In genomic region chr3:33800513-33800820, GRCm38 (mm10) we compare ENCODE assay signal across 8 mouse cellular contexts. TPM values are rescaled to one million over a fixed set of nuclear protein-coding genes. Genes with fewer than 3 reads are reported as not detected.
DNase-seq lines count a peak whose midpoint lies in the region; ATAC-seq and TF ChIP-seq lines count a peak whose summit lies in the region.

No protein-coding gene starts in this region.

- no peak; the same call in 1 of the 2 replicates for ATAC-seq in intestine, embryonic 14.5 days (replicated peaks; ENCODE audit: low FRiP score, low TSS enrichment, low read depth)
- ATAC-seq in neural tube, embryonic 14.5 days (ENCODE audit: low read depth), result peak; percentile 25

- H3K9ac ChIP-seq in intestine, embryonic 14.5 days (ENCODE audit: low read length), result peak overlapping the region; percentile 97
- peak overlapping the region; percentile 97 for H3K9ac ChIP-seq in neural tube, embryonic 14.5 days (replicated peaks; ENCODE audit: low read depth, low read length)

- H3K4me3 ChIP-seq in lung, adult 2 months (replicated peaks; ENCODE audit: extremely low read depth, low read depth, low read length), result peak overlapping the region; percentile 93
- H3K4me3 ChIP-seq in intestine, embryonic 14.5 days (ENCODE audit: low read depth, low read length), result peak overlapping the region; percentile 95
- H3K4me3 ChIP-seq in neural tube, embryonic 14.5 days (ENCODE audit: low read depth, low read length), result peak overlapping the region; percentile 99

- no peaks in the 10 kb centered on the region for H3K27me3 ChIP-seq in intestine, embryonic 14.5 days (replicated peaks; ENCODE audit: control insufficient read depth, insufficient read depth, low read length)
- no peaks in the 10 kb centered on the region for H3K27me3 ChIP-seq in neural tube, embryonic 14.5 days (ENCODE audit: control insufficient read depth, insufficient read depth, low read length)

- H3K4me2 ChIP-seq in intestine, embryonic 14.5 days (ENCODE audit: low read length), result peak overlapping the region; percentile 55
- H3K4me2 ChIP-seq in neural tube, embryonic 14.5 days (ENCODE audit: low read depth, low read length), result peak overlapping the region; percentile 63

- H3K4me1 ChIP-seq in lung, adult 2 months (ENCODE audit: control insufficient read depth, insufficient read depth, low read length), result peaks cover 6% of the 10 kb centered on the region
- peaks cover 7% of the 10 kb centered on the region; the same call in 1 of the 2 replicates for H3K4me1 ChIP-seq in intestine, embryonic 14.5 days (replicated peaks; ENCODE audit: control insufficient read depth, insufficient read depth, low read length)
- peaks cover 9% of the 10 kb centered on the region; the same call in 1 of the 2 replicates for H3K4me1 ChIP-seq in neural tube, embryonic 14.5 days (ENCODE audit: control insufficient read depth, insufficient read depth, low read length)

- H3K27ac ChIP-seq in intestine, embryonic 14.5 days (ENCODE audit: low read depth), result peak overlapping the region; percentile 100
- H3K27ac ChIP-seq in neural tube, embryonic 14.5 days (ENCODE audit: low read depth, low read length), result peak overlapping the region; percentile 99

- no peak for TF ChIP-seq POLR2A in lung, adult 2 months (IDR thresholded peaks at IDR 0.05; ENCODE audit: borderline replicate concordance, extremely low read depth, low read depth, low read length)

- intact Hi-C loops in left cerebral cortex, postnatal 36 days (cut with DNase I), result loop anchor here (5.0 kb wide), 1 partner anchor 1063 kb away; the partner anchor contains the start of genes Mrpl47 and Ndufb5

- no peak for TF ChIP-seq CTCF in lung, adult 2 months (IDR thresholded peaks at IDR 0.05; ENCODE audit: insufficient read depth, low read length)

- DNase-seq in lung, adult 2 months, result no peak
- DNase-seq in lung, postnatal 25 days (ENCODE audit: low spot score), result no peak
- peak; percentile 28 for DNase-seq in c-Kit-positive CD71-positive TER-119-positive erythroid progenitor cells, embryonic 14.5 days (ENCODE audit: low spot score)
- DNase-seq in intestine, embryonic 14.5 days (ENCODE audit: low spot score), result no peak
- DNase-seq in spleen, postnatal 14 days (ENCODE audit: low spot score in 2 of 2), result no peak
- DNase-seq in gastrocnemius, adult 8-10 months (ENCODE audit: low spot score in 2 of 2), result no peak
- no peak for DNase-seq in left cerebral cortex, postnatal 36 days (ENCODE audit: low spot score in 2 of 2)

- WGBS in lung, adult 2 months, result 0% methylated on average over 16 of the region's 16 CpGs
- 0% methylated on average over 16 of the region's 16 CpGs for WGBS in intestine, embryonic 14.5 days
- WGBS in neural tube, embryonic 14.5 days, result 0% methylated on average over 16 of the region's 16 CpGs

- no peaks in the 10 kb centered on the region for H3K9me3 ChIP-seq in intestine, embryonic 14.5 days (ENCODE audit: control insufficient read depth, low read length)
- H3K9me3 ChIP-seq in neural tube, embryonic 14.5 days (ENCODE audit: control insufficient read depth, low read length), result no peaks in the 10 kb centered on the region

- H3K36me3 ChIP-seq in intestine, embryonic 14.5 days (ENCODE audit: control insufficient read depth, insufficient read depth, low read length), result peaks cover 25% of the 10 kb centered on the region
- H3K36me3 ChIP-seq in neural tube, embryonic 14.5 days (ENCODE audit: control insufficient read depth, insufficient read depth, low read length), result peaks cover 3% of the 10 kb centered on the region; the same call in 1 of the 2 replicates

RNA-seq across cellular contexts. Expression of gene Ttc14, which starts 0.8 kb away (rescaled TPM):
- 30.3 and 60.5 TPM in 2 replicates for polyA plus RNA-seq in lung, adult 2 months (2012; rRNA removed)
- polyA plus RNA-seq in intestine, embryonic 14.5 days (2014; fragmentation: Nextera tagmentation; extraction: Ambion mirVana), result 64.3 and 65.4 TPM in 2 replicates
- polyA plus RNA-seq in neural tube, embryonic 14.5 days (2014; fragmentation: Nextera tagmentation; extraction: Ambion mirVana), result 77.1 and 95.7 TPM in 2 replicates
- total RNA-seq in gastrocnemius, adult 8-10 months (2022), result 1 to 10 TPM; 6.6 to 8.8 (median 8.1) TPM
- 10 to 100 TPM; 57.1 to 93.7 TPM for total RNA-seq in left cerebral cortex, postnatal 36 days (2021)

RNA-seq across cellular contexts. Expression of gene Ccdc39, which starts 43.6 kb away (rescaled TPM):
- polyA plus RNA-seq in lung, adult 2 months (2012; rRNA removed), result 8.0 and 10.7 TPM in 2 replicates
- polyA plus RNA-seq in intestine, embryonic 14.5 days (2014; fragmentation: Nextera tagmentation; extraction: Ambion mirVana), result 2.9 and 3.0 TPM in 2 replicates
- polyA plus RNA-seq in neural tube, embryonic 14.5 days (2014; fragmentation: Nextera tagmentation; extraction: Ambion mirVana), result 12.7 and 18.5 TPM in 2 replicates
- total RNA-seq in gastrocnemius, adult 8-10 months (2022), result under 1 TPM in 2 of 4 experiments, not detected in 2; 0.34 to 0.54 TPM
- total RNA-seq in left cerebral cortex, postnatal 36 days (2021), result 10 to 100 TPM; 16.7 to 39.2 TPM
